Mouse (Mus musculus) kidney, postnatal 4 days (tissue): Measurements from ENCODE around the gene Naa38.

Experiments
- DNase-seq, 2 experiments: peaks; one replicate each; pipeline ENCODE4 v3.0.0; 2021; ENCODE audit warnings: mixed read lengths in 2 of 2

The Naa38 gene

DNA sequence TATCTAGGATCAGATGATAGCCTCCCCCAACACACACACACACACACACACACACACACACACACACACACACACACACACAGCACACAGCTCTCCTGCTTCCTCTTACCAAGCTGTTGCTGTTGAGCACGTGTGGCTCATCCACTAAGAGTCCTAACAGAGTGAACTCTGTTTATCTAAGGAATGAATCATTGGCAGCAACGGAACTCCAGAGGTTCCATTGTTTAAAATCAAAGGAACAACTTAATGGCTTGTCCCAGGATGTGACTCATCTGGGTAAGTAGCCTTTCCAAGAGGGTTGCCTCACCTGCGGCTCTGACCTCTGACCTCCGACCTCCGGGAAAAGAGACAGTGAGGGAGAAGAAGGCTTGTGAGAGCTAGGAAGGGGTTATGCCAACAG, 48.0 kb downstream of the Naa38 start:
- peak; percentile 48 to 61 for DNase-seq
